Mouse (Mus musculus) midbrain, embryonic 16.5 days (tissue): ENCODE data around the gene Capns1. TPM values are rescaled to one million over a fixed set of nuclear protein-coding genes. Genes with fewer than 3 reads are reported as not detected.
"Not testable (repeated sequence)": the region's sequence is repeated elsewhere in the genome, so short reads cannot be mapped to it uniquely, and the experiment has no call there.

Source experiments
- ATAC-seq: fragments of 200-750 bp; cut with Nextera tagmentation; 2 replicates; pipeline ENCODE4 v1.8.0; 2017; ENCODE audit warnings: moderate TSS enrichment
- H3K27ac ChIP-seq: fragments of 300-500 bp; sonication (generic); 2 replicates; pipeline ENCODE4 v1.5.1; 2014; ENCODE audit warnings: mild to moderate bottlenecking, low read length, mixed read lengths
- H3K27me3 ChIP-seq: fragments of 300-500 bp; sonication (generic); 2 replicates; pipeline ENCODE4 v1.6.1; 2014; ENCODE audit warnings: low read depth, low read length, mixed read lengths; ENCODE audit not compliant: control insufficient read depth, insufficient read depth
- H3K36me3 ChIP-seq: fragments of 300-500 bp; sonication (generic); 2 replicates; pipeline ENCODE4 v1.6.1; 2014; ENCODE audit warnings: mild to moderate bottlenecking, low read length, moderate library complexity, mixed read lengths; ENCODE audit not compliant: control insufficient read depth, insufficient read depth
- H3K4me1 ChIP-seq: fragments of 300-500 bp; sonication (generic); 2 replicates; pipeline ENCODE4 v1.6.1; 2014; ENCODE audit warnings: mild to moderate bottlenecking, low read length, mixed read lengths; ENCODE audit not compliant: control insufficient read depth, insufficient read depth
- H3K4me2 ChIP-seq: fragments of 300-500 bp; sonication (generic); 2 replicates; pipeline ENCODE4 v1.6.1; 2014; ENCODE audit warnings: mild to moderate bottlenecking, low read length, mixed read lengths
- H3K4me3 ChIP-seq: fragments of 300-500 bp; sonication (generic); 2 replicates; pipeline ENCODE4 v1.5.1; 2014; ENCODE audit warnings: low read depth, mild to moderate bottlenecking, low read length, moderate library complexity, mixed read lengths
- H3K9ac ChIP-seq: fragments of 300-500 bp; sonication (generic); 2 replicates; pipeline ENCODE4 v1.6.1; 2014; ENCODE audit warnings: low read depth, low read length, mixed read lengths
- H3K9me3 ChIP-seq: fragments of 300-500 bp; sonication (generic); replicated peaks from 2 replicates; pipeline ENCODE4 v1.6.1; 2014; ENCODE audit warnings: mild to moderate bottlenecking, low read length, mixed read lengths; ENCODE audit not compliant: control insufficient read depth, poor library complexity, severe bottlenecking
- WGBS: fragments of 180-500 bp; shearing (Covaris S2); extraction: QIAGEN DNeasy Blood & Tissue Kit; methylation state at CpG from one replicate; pipeline ENCODE4 v1.1.7; 2014; 5-methylcytosine and 5-hydroxymethylcytosine counted together
- polyA plus RNA-seq: library from polyadenylated mRNA; unstranded; fragments of >200 nt; fragmentation: Nextera tagmentation; extraction: Ambion mirVana; gene quantifications from 2 replicates; pipeline ENCODE4 v1.2.1, GENCODE M21; 2015

The Capns1 gene
- polyA plus RNA-seq, 1 experiment from 2014 or later = 64.8 TPM

DNA sequence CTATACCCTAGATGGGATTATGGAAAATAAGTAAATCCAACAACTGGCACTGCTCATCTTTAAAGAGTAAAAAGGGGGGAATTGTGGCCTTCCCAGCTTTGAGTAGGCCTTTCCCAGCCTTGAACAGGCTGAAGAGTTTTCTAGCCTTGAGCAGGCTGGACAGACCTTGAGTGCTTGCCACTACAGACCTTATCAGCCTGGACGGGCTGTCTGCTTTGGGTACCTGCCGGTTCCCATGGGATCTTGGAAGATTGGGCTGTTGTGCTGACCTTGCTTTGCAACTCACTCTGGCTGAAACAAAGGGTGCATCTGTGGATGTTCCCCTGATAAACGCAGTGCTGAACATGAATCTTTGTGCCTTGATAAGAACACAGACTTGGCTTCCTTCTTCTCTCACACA, 15.3 kb upstream of the Capns1 start:
- Histone ChIP-seq H3K4me1 (peaks cover 7% of the 10 kb centered on the region; the same call in 1 of the 2 replicates), H3K9ac (no peak overlapping the region), H3K4me2 (no peak overlapping the region), H3K36me3 (no peaks in the 10 kb centered on the region), H3K27ac (no peak overlapping the region), H3K9me3 (no peaks in the 10 kb centered on the region), H3K4me3 (no peak overlapping the region), H3K27me3 (no peaks in the 10 kb centered on the region)
- ATAC-seq = no peak
- 89% methylated on average over 3 of the region's 3 CpGs for WGBS

DNA sequence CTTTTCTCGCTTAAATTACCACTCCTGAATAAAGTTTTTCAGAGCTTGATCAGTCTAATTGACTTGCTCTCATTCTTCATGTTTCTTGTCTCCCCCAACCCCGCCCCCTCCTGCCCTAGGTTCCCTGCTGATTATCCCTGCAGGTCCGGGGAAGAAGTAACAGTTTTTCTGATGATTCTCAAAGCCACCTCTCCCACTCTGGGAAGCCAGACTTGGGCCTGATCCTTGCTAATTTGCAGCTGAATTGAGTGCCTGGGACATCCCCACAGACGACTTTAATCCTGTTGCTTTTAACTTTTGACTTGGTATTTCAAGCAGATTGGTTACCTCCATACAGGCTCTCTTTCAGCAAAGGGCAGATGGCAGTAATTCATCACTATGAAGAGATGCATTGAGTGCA, 12.4 kb upstream of the Capns1 start:
- H3K9me3 ChIP-seq = no peaks in the 10 kb centered on the region
- 20% methylated on average over 4 of the region's 4 CpGs for WGBS

GRCm38 (mm10) chr7:30206364-30206763, 7.8 kb upstream of the Capns1 start:
- 61% methylated on average over 5 of the region's 5 CpGs for WGBS
- not testable (repeated sequence) for H3K4me2 ChIP-seq, H3K27me3 ChIP-seq, H3K36me3 ChIP-seq, H3K4me1 ChIP-seq, H3K9me3 ChIP-seq, H3K27ac ChIP-seq, H3K4me3 ChIP-seq, H3K9ac ChIP-seq, ATAC-seq

More for the DNA sequence above, 12.4 kb upstream of the Capns1 start:
- Histone ChIP-seq H3K4me1 (no peaks in the 10 kb centered on the region), H3K36me3 (no peaks in the 10 kb centered on the region), H3K9ac (no peak overlapping the region), H3K4me3 (no peak overlapping the region), H3K27ac (no peak overlapping the region), H3K4me2 (no peak overlapping the region), H3K27me3 (no peaks in the 10 kb centered on the region)
- ATAC-seq = no peak

DNA sequence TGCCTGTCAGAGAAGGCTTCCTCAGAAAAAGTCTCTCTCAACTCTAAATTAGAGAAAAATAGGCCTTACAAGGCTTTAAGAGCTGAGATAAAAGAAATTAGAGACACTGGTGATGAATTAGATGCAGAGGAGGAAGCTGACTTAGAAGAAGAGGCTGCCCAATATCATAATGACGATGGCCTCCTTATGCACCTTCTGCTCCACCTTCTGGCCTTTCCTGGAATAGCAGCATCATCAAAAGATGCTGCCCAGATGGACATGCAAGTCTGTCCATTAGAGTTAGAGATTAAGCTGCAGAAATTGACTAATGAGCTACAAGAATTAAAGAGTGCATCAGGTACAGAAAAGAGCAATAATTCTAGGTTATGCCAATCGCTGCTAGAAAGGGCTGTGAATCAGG, 6.8 kb upstream of the Capns1 start:
- Histone ChIP-seq H3K9me3 (no peaks in the 10 kb centered on the region), H3K36me3 (no peaks in the 10 kb centered on the region), H3K4me1 (no peaks in the 10 kb centered on the region), H3K27ac (no peak overlapping the region), H3K4me2 (no peak overlapping the region), H3K27me3 (no peaks in the 10 kb centered on the region), H3K4me3 (no peak overlapping the region), H3K9ac (no peak overlapping the region)
- WGBS = 5% methylated on average over 2 of the region's 2 CpGs
- no peak for ATAC-seq

GRCm38 (mm10) chr7:30204380-30204779, 5.8 kb upstream of the Capns1 start:
- Histone ChIP-seq H3K36me3 (no peaks in the 10 kb centered on the region), H3K4me1 (no peaks in the 10 kb centered on the region), H3K27ac (no peak overlapping the region), H3K27me3 (no peaks in the 10 kb centered on the region), H3K4me3 (no peak overlapping the region), H3K4me2 (no peak overlapping the region), H3K9me3 (no peaks in the 10 kb centered on the region), H3K9ac (no peak overlapping the region)
- WGBS = 15% methylated on average over 8 of the region's 8 CpGs
- ATAC-seq = no peak

GRCm38 (mm10) chr7:30202895-30203690, 4.5 kb upstream of the Capns1 start:
- H3K4me1 ChIP-seq = 0 out of 2 replicates have a peak, but pooled peaks cover 2% of the 10 kb centered on the region
- WGBS = 86% methylated on average over 11 of the region's 11 CpGs
- no peak overlapping the region for H3K27ac ChIP-seq
- ATAC-seq = no peak
- no peak overlapping the region for H3K4me2 ChIP-seq
- no peaks in the 10 kb centered on the region for H3K27me3 ChIP-seq
- no peak overlapping the region for H3K4me3 ChIP-seq
- no peak overlapping the region for H3K9ac ChIP-seq
- H3K36me3 ChIP-seq = no peaks in the 10 kb centered on the region
- no peaks in the 10 kb centered on the region for H3K9me3 ChIP-seq

DNA sequence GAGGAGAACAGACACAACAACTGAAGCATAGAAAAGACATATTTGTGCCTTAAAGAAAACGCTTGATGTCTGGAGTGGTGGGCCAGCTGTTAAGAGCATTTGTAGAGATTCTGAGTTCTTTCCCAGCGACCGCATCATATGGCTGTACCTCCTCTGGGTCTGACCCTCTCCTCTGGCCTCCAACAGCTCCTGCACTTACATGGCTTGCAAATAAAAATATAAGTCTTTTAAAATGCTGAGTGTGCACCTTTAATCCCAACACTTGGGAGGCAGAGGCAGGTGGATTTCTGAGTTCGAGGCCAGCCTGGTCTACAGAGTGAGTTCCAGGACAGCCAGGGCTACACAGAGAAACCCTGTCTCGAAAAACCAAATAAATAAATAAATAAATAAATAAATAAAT, 2.0 kb upstream of the Capns1 start:
- H3K27me3 ChIP-seq = not testable (repeated sequence)

GRCm38 (mm10) chr7:30200200-30200599, 1.6 kb upstream of the Capns1 start:
- Histone ChIP-seq H3K27me3 (no peaks in the 10 kb centered on the region), H3K4me2 (no peak overlapping the region), H3K36me3 (no peaks in the 10 kb centered on the region), H3K27ac (no peak overlapping the region), H3K9me3 (no peaks in the 10 kb centered on the region), H3K9ac (no peak overlapping the region), H3K4me3 (no peak overlapping the region), H3K4me1 (peaks cover 5% of the 10 kb centered on the region; the same call in 1 of the 2 replicates)
- WGBS = 81% methylated on average over 5 of the region's 5 CpGs
- ATAC-seq = no peak

More for the DNA sequence above, 2.0 kb upstream of the Capns1 start:
- 94% methylated on average over 5 of the region's 5 CpGs for WGBS
- not testable (repeated sequence) for H3K27ac ChIP-seq, H3K4me2 ChIP-seq, H3K9ac ChIP-seq, H3K9me3 ChIP-seq, ATAC-seq, H3K36me3 ChIP-seq, H3K4me3 ChIP-seq, H3K4me1 ChIP-seq

GRCm38 (mm10) chr7:30199498-30200139, 1.0 kb upstream of the Capns1 start:
- Histone ChIP-seq H3K4me1 (peaks cover 6% of the 10 kb centered on the region; the same call in 1 of the 2 replicates), H3K4me2 (no peak overlapping the region), H3K9me3 (no peaks in the 10 kb centered on the region), H3K9ac (no peak overlapping the region), H3K27me3 (no peaks in the 10 kb centered on the region), H3K27ac (no peak overlapping the region), H3K4me3 (no peak overlapping the region), H3K36me3 (no peaks in the 10 kb centered on the region)
- ATAC-seq = no peak
- WGBS = 80% methylated on average over 18 of the region's 18 CpGs
